Mouse (Mus musculus): ENCODE results near the gene Pepd. TPM values are rescaled to one million over a fixed set of nuclear protein-coding genes. Genes with fewer than 3 reads are reported as not detected.

Pepd gene
- polyA plus RNA-seq (2012) = 4.7 and 5.5 TPM in 2 replicates

DNA sequence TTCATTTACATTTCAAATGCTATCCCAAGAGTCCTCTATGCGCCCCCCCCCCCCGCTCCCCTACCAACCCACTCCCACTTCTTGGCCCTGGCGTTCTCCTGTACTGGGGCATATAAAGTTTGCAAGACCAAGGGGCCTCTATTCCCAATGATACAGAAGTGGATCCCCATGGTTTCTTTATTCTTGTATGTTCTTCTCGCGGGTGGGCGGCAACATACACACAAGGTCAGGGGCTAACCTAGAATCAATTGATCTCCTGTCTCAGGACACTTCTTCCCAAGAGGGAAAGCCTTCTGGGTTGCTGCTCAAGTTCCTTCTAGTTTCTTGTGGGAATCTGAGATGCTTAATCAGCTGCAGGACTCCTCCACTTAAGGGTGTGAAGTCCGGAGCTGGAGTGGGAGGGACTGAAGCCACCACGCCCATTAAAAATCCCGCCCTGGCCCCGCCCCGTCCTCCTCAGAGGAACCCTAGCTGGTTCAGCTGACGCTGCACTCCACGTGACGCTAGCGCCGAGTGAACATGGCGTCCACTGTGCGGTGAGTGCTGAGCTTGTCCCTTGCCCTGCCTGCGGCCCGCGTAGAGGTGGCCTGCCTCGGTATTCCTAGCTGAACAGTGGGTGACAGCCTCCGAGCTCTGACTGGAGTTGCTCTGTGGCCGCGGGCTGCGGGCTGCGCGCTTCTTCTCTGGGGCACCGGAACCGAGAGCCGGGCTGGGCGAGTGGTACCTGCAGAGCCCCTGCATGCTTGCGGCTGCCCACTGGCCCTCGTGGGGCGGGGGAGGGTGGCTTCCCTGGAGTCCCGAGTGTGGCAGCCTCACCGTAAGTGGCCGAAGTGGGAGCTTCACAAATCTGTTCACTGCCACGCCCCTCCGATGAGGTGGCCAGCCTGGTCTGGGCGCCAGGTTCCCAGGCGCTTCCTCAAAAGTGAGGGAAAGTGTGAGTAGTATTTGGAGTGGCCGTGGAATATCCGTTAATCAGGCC lies at the start of gene Pepd:
Pepd (plus strand) TSS at position 461 of the 979 bp plus-strand sequence.
- H3K36me3 ChIP-seq (ENCODE audit: control insufficient read depth) = no peaks in the 10 kb centered on the region
- peaks cover 13% of the 10 kb centered on the region for H3K27me3 ChIP-seq (ENCODE audit: control insufficient read depth)
- H3K9me3 ChIP-seq (ENCODE audit: control insufficient read depth, low read length) = no peaks in the 10 kb centered on the region
- H3K4me3 ChIP-seq (replicated peaks) = peak within 1 kb of the TSS; percentile 81
- no peak for TF ChIP-seq GATA1 (IDR thresholded peaks at IDR 0.05; ENCODE audit: low read length)
- no peak for TF ChIP-seq TAL1 (IDR thresholded peaks at IDR 0.05; ENCODE audit: low read length)
- peaks cover 14% of the 10 kb centered on the region for H3K4me1 ChIP-seq (ENCODE audit: control insufficient read depth)

- Histone ChIP-seq H3K4me3 (replicated peaks) (no peak overlapping the region), H3K9me3 (ENCODE audit: control insufficient read depth, low read length) (no peaks in the 10 kb centered on the region), H3K27me3 (ENCODE audit: control insufficient read depth) (no peaks in the 10 kb centered on the region), H3K4me1 (ENCODE audit: control insufficient read depth) (no peaks in the 10 kb centered on the region), H3K36me3 (ENCODE audit: control insufficient read depth) (no peaks in the 10 kb centered on the region)
- TF ChIP-seq GATA1 (IDR thresholded peaks at IDR 0.05; ENCODE audit: low read length) (no peak), TAL1 (IDR thresholded peaks at IDR 0.05; ENCODE audit: low read length) (no peak)
These were observed 44.9 kb upstream of the Pepd start for GRCm38 (mm10) chr7:34867289-34867688.

GRCm38 (mm10) chr7:34869693-34870092 lies 42.5 kb upstream of the Pepd start:
- H3K27me3 ChIP-seq (ENCODE audit: control insufficient read depth) = no peaks in the 10 kb centered on the region
- H3K36me3 ChIP-seq (ENCODE audit: control insufficient read depth) = no peaks in the 10 kb centered on the region
- H3K4me1 ChIP-seq (ENCODE audit: control insufficient read depth) = no peaks in the 10 kb centered on the region
- H3K4me3 ChIP-seq (replicated peaks) = no peak overlapping the region
- H3K9me3 ChIP-seq (ENCODE audit: control insufficient read depth, low read length) = no peaks in the 10 kb centered on the region
- TF ChIP-seq TAL1 (IDR thresholded peaks at IDR 0.05; ENCODE audit: low read length) = no peak
- no peak for TF ChIP-seq GATA1 (IDR thresholded peaks at IDR 0.05; ENCODE audit: low read length)

GRCm38 (mm10) chr7:34876787-34877186 lies 35.4 kb upstream of the Pepd start:
- Histone ChIP-seq H3K27me3 (ENCODE audit: control insufficient read depth) (no peaks in the 10 kb centered on the region), H3K4me1 (ENCODE audit: control insufficient read depth) (no peaks in the 10 kb centered on the region), H3K4me3 (replicated peaks) (no peak overlapping the region), H3K36me3 (ENCODE audit: control insufficient read depth) (no peaks in the 10 kb centered on the region), H3K9me3 (ENCODE audit: control insufficient read depth, low read length) (no peaks in the 10 kb centered on the region)
- TF ChIP-seq GATA1 (IDR thresholded peaks at IDR 0.05; ENCODE audit: low read length) (no peak), TAL1 (IDR thresholded peaks at IDR 0.05; ENCODE audit: low read length) (no peak)

- no peaks in the 10 kb centered on the region for H3K4me1 ChIP-seq (ENCODE audit: control insufficient read depth)
- H3K27me3 ChIP-seq (ENCODE audit: control insufficient read depth) = no peaks in the 10 kb centered on the region
- no peak for TF ChIP-seq GATA1 (IDR thresholded peaks at IDR 0.05; ENCODE audit: low read length)
- no peak for TF ChIP-seq TAL1 (IDR thresholded peaks at IDR 0.05; ENCODE audit: low read length)
- no peaks in the 10 kb centered on the region for H3K9me3 ChIP-seq (ENCODE audit: control insufficient read depth, low read length)
- no peak overlapping the region for H3K4me3 ChIP-seq (replicated peaks)
- no peaks in the 10 kb centered on the region for H3K36me3 ChIP-seq (ENCODE audit: control insufficient read depth)
These were observed 34.4 kb upstream of the Pepd start for GRCm38 (mm10) chr7:34877820-34878219.

GRCm38 (mm10) chr7:34888441-34888840 lies 23.7 kb upstream of the Pepd start:
- H3K27me3 ChIP-seq (ENCODE audit: control insufficient read depth) = no peaks in the 10 kb centered on the region
- no peaks in the 10 kb centered on the region; the same call in 1 of the 2 replicates for H3K9me3 ChIP-seq (ENCODE audit: control insufficient read depth, low read length)
- H3K36me3 ChIP-seq (ENCODE audit: control insufficient read depth) = no peaks in the 10 kb centered on the region
- no peaks in the 10 kb centered on the region for H3K4me1 ChIP-seq (ENCODE audit: control insufficient read depth)
- TF ChIP-seq TAL1 (IDR thresholded peaks at IDR 0.05; ENCODE audit: low read length) (no peak), GATA1 (IDR thresholded peaks at IDR 0.05; ENCODE audit: low read length) (no peak)
- H3K4me3 ChIP-seq (replicated peaks) = no peak overlapping the region

- Histone ChIP-seq H3K9me3 (ENCODE audit: control insufficient read depth, low read length) (no peaks in the 10 kb centered on the region; the same call in 1 of the 2 replicates), H3K36me3 (ENCODE audit: control insufficient read depth) (no peaks in the 10 kb centered on the region), H3K27me3 (ENCODE audit: control insufficient read depth) (no peaks in the 10 kb centered on the region), H3K4me1 (ENCODE audit: control insufficient read depth) (no peaks in the 10 kb centered on the region), H3K4me3 (replicated peaks) (no peak overlapping the region)
- TF ChIP-seq GATA1 (IDR thresholded peaks at IDR 0.05; ENCODE audit: low read length) (no peak), TAL1 (IDR thresholded peaks at IDR 0.05; ENCODE audit: low read length) (no peak)
These were observed 23.3 kb upstream of the Pepd start for GRCm38 (mm10) chr7:34888891-34889290.

GRCm38 (mm10) chr7:34892845-34893244 lies 19.3 kb upstream of the Pepd start:
- Histone ChIP-seq H3K4me1 (ENCODE audit: control insufficient read depth) (no peaks in the 10 kb centered on the region), H3K36me3 (ENCODE audit: control insufficient read depth) (no peaks in the 10 kb centered on the region), H3K27me3 (ENCODE audit: control insufficient read depth) (no peaks in the 10 kb centered on the region), H3K4me3 (replicated peaks) (no peak overlapping the region), H3K9me3 (ENCODE audit: control insufficient read depth, low read length) (no peaks in the 10 kb centered on the region; the same call in 1 of the 2 replicates)
- TF ChIP-seq TAL1 (IDR thresholded peaks at IDR 0.05; ENCODE audit: low read length) (no peak), GATA1 (IDR thresholded peaks at IDR 0.05; ENCODE audit: low read length) (no peak)

GRCm38 (mm10) chr7:34896461-34896860 lies 15.7 kb upstream of the Pepd start:
- H3K4me1 ChIP-seq (ENCODE audit: control insufficient read depth) = no peaks in the 10 kb centered on the region
- H3K9me3 ChIP-seq (ENCODE audit: control insufficient read depth, low read length) = no peaks in the 10 kb centered on the region; the same call in 1 of the 2 replicates
- H3K36me3 ChIP-seq (ENCODE audit: control insufficient read depth) = no peaks in the 10 kb centered on the region
- no peak for TF ChIP-seq TAL1 (IDR thresholded peaks at IDR 0.05; ENCODE audit: low read length)
- H3K27me3 ChIP-seq (ENCODE audit: control insufficient read depth) = no peaks in the 10 kb centered on the region
- H3K4me3 ChIP-seq (replicated peaks) = no peak overlapping the region
